Mouse (Mus musculus) lung, adult 2 months (tissue): ENCODE results near the gene Kcna2.

ENCODE experiments used
- CTCF ChIP-seq: fragments of 200-500 bp; IDR thresholded peaks from 2 replicates; pipeline ENCODE4 v1.5.1; 2011; ENCODE audit warnings: mild to moderate bottlenecking, low read length, control low read depth; ENCODE audit not compliant: insufficient read depth
- POLR2A ChIP-seq: fragments of 200-500 bp; IDR thresholded peaks from 2 replicates; pipeline ENCODE4 v1.6.1; 2011; ENCODE audit warnings: low read depth, mild to moderate bottlenecking, control low read depth, low read length, borderline replicate concordance; ENCODE audit errors: extremely low read depth

- TF ChIP-seq CTCF (no peak), POLR2A (no peak)
Observed at GRCm38 (mm10) chr3:107100811-107101455, at the start of gene Kcna2.
